Mouse (Mus musculus) thymus, adult 2 months (tissue): ENCODE data around the gene Npc2. TPM values are rescaled to one million over a fixed set of nuclear protein-coding genes. Genes with fewer than 3 reads are reported as not detected.

Source experiments
- DNase-seq: peaks from one replicate; pipeline ENCODE4 v3.0.0; 2021
- H3K27ac ChIP-seq: fragments of 200-500 bp; 2 replicates; pipeline ENCODE4 v1.5.1; 2012; ENCODE audit warnings: low read length, control low read depth; ENCODE audit not compliant: control insufficient read depth, insufficient read depth
- H3K27me3 ChIP-seq: fragments of 200-500 bp; 2 replicates; pipeline ENCODE4 v1.6.1; 2012; ENCODE audit warnings: mild to moderate bottlenecking, low read length, moderate library complexity, mixed read lengths; ENCODE audit not compliant: control insufficient read depth, insufficient read depth
- H3K36me3 ChIP-seq: fragments of 200-500 bp; 2 replicates; pipeline ENCODE4 v1.6.1; 2012; ENCODE audit warnings: mild to moderate bottlenecking, low read length, moderate library complexity; ENCODE audit not compliant: control insufficient read depth, insufficient read depth
- H3K4me1 ChIP-seq: fragments of 200-500 bp; replicated peaks from 2 replicates; pipeline ENCODE4 v1.6.1; 2012; ENCODE audit warnings: low read length; ENCODE audit not compliant: control insufficient read depth, insufficient read depth
- H3K4me3 ChIP-seq: fragments of 200-500 bp; 2 replicates; pipeline ENCODE4 v1.5.1; 2012; ENCODE audit warnings: mild to moderate bottlenecking, low read length, control low read depth, moderate library complexity; ENCODE audit not compliant: control insufficient read depth, insufficient read depth
- CTCF ChIP-seq: fragments of 200-500 bp; IDR thresholded peaks from 2 replicates; pipeline ENCODE4 v1.5.1; 2012; ENCODE audit warnings: mild to moderate bottlenecking, control low read depth, low read length, moderate library complexity, borderline replicate concordance; ENCODE audit not compliant: control insufficient read depth, poor library complexity, insufficient read depth; ENCODE audit errors: extremely low read depth
- POLR2A ChIP-seq: fragments of 200-500 bp; IDR thresholded peaks from 2 replicates; pipeline ENCODE4 v1.6.1; 2012; ENCODE audit warnings: mild to moderate bottlenecking, low read length, control low read depth, moderate library complexity; ENCODE audit not compliant: control insufficient read depth, poor library complexity, insufficient read depth; ENCODE audit errors: extremely low read depth
- WGBS: fragments of 180-500 bp; shearing (Covaris S2); methylation state at CpG from one replicate; pipeline ENCODE4 v1.1.7; 2018; 5-methylcytosine and 5-hydroxymethylcytosine counted together
- polyA plus RNA-seq: library from polyadenylated mRNA; depleted of rRNA; stranded (reverse); fragments of >200 nt; gene quantifications from 2 replicates; pipeline ENCODE4 v1.2.3, GENCODE M21; 2012

Npc2 gene
- polyA plus RNA-seq, 1 experiment, result 256 TPM

DNA sequence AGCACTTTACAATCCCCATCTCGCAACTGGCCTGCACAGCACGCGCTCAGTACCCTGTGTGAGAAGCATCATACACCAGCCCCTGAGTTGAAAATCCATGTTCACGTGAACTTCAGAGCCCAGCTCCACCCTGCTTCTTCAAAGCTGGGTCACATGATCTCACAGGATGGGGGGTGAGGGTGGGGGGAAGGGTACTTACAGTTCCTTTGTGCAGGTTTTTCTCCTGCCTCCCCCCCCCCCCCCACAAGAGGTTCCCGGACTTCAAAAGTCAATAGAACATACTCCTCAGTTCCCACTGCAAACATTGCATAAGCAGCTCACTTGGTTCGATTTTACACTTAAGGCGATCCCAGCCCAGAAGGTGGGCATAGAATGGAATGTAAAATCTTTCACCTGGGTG lies 3.3 kb downstream of the Npc2 start:
- Histone ChIP-seq H3K4me3 (no peak overlapping the region), H3K27me3 (no peaks in the 10 kb centered on the region), H3K36me3 (peaks cover 1% of the 10 kb centered on the region), H3K4me1 (peaks cover 36% of the 10 kb centered on the region), H3K27ac (peak overlapping the region; percentile 70)
- WGBS, result 58% methylated on average over 7 of the region's 7 CpGs
- TF ChIP-seq CTCF (no peak), POLR2A (no peak)
- no peak for DNase-seq

DNA sequence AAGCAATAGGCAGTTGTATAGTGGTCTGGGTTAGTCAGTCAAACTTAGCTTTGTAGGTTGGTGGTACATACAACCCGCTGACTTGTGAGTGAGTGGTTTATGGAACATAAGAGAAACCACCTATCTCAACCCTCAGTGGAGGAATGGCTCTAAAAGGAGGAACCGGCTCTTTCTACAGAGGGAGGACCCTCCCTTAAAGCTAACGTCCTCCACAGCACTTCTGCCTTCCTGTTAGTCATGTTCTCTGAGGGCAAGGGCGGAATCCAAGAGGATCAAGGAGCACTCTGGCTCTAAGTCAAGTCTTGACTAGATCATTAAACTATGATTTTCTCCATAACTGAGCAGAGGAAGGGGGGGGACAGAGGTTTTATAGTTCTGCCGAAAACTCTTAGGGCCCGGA lies 5.4 kb downstream of the Npc2 start:
- 61% methylated on average over 6 of the region's 6 CpGs for WGBS
- Histone ChIP-seq H3K27ac (no peak overlapping the region), H3K27me3 (no peaks in the 10 kb centered on the region), H3K4me3 (no peak overlapping the region), H3K36me3 (peaks cover 17% of the 10 kb centered on the region), H3K4me1 (peaks cover 39% of the 10 kb centered on the region)
- TF ChIP-seq CTCF (no peak), POLR2A (no peak)
- DNase-seq, result no peak

- 86% methylated on average over 5 of the region's 5 CpGs for WGBS
- TF ChIP-seq CTCF, result no peak
- no peak for TF ChIP-seq POLR2A
- Histone ChIP-seq H3K27ac (no peak overlapping the region), H3K27me3 (no peaks in the 10 kb centered on the region), H3K4me1 (peaks cover 37% of the 10 kb centered on the region), H3K4me3 (no peak overlapping the region), H3K36me3 (peaks cover 17% of the 10 kb centered on the region)
- no peak for DNase-seq
These were observed 6.7 kb downstream of the Npc2 start for GRCm38 (mm10) chr12:84766113-84766735.

DNA sequence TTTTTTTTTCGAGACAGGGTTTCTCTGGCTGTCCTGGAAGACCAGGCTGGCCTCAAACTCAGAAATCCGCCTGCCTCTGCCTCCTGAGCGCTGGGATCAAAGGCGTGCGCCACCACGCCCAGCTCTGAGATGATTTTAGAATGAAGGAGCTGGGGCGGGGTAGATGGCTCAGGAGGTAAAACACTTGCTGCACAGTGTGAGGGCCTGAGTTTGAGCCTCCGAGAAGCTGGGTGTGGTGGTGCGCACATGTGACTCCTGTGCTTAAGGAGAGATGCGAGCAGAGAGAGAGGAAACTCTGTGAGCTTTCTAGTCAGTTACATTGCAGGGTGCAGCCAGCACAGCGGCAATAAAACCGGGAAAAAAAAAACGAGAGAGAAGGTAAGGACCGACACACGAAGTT lies 7.4 kb downstream of the Npc2 start:
- H3K36me3 ChIP-seq, result peaks cover 18% of the 10 kb centered on the region
- no peak overlapping the region for H3K27ac ChIP-seq
- TF ChIP-seq POLR2A, result no peak
- no peak overlapping the region for H3K4me3 ChIP-seq
- no peak for DNase-seq
- WGBS, result 94% methylated on average over 15 of the region's 15 CpGs
- H3K27me3 ChIP-seq, result no peaks in the 10 kb centered on the region
- peaks cover 33% of the 10 kb centered on the region for H3K4me1 ChIP-seq

GRCm38 (mm10) chr12:84764756-84765155 lies 8.2 kb downstream of the Npc2 start:
- no peaks in the 10 kb centered on the region for H3K27me3 ChIP-seq
- no peak overlapping the region for H3K4me3 ChIP-seq
- H3K36me3 ChIP-seq, result peaks cover 25% of the 10 kb centered on the region
- no peak for DNase-seq
- peaks cover 26% of the 10 kb centered on the region for H3K4me1 ChIP-seq
- H3K27ac ChIP-seq, result peak overlapping the region; percentile 22; the same call in 1 of the 2 replicates
- WGBS, result 87% methylated on average over 7 of the region's 7 CpGs
- TF ChIP-seq CTCF, result no peak
- TF ChIP-seq POLR2A, result no peak

GRCm38 (mm10) chr12:84763577-84764218 lies 9.3 kb downstream of the Npc2 start:
- H3K36me3 ChIP-seq, result peaks cover 35% of the 10 kb centered on the region
- peaks cover 18% of the 10 kb centered on the region for H3K4me1 ChIP-seq
- H3K27ac ChIP-seq, result no peak overlapping the region; the same call in 1 of the 2 replicates
- DNase-seq, result no peak
- H3K27me3 ChIP-seq, result no peaks in the 10 kb centered on the region
- WGBS, result 86% methylated on average over 13 of the region's 13 CpGs
- H3K4me3 ChIP-seq, result no peak overlapping the region
- no peak for TF ChIP-seq CTCF
- TF ChIP-seq POLR2A, result no peak
